In genomic region chr1:171260316-171260715, GRCm38 (mm10) we compare ENCODE assay signal across 22 mouse cellular contexts. TPM values are rescaled to one million over a fixed set of nuclear protein-coding genes. Genes with fewer than 3 reads are reported as not detected.
DNase-seq lines count a peak whose midpoint lies in the region; ATAC-seq and TF ChIP-seq lines count a peak whose summit lies in the region.
"Had no signal": no experiment of that assay in that cellular context is flagged by ENCODE, and none has a peak within 500 bp of the region (broad histone marks: within the 10 kb centered on the region; RNA-seq: fewer than 3 reads in every experiment).

No protein-coding gene starts in this region.

- no peaks in the 10 kb centered on the region for H3K9me3 ChIP-seq in kidney, postnatal 0 days (replicated peaks; ENCODE audit: low read length)
- no peaks in the 10 kb centered on the region for H3K9me3 ChIP-seq in lung, embryonic 15.5 days
- H3K9me3 ChIP-seq: forebrain, embryonic 13.5 days; G1E; heart, embryonic 12.5 days; hindbrain, embryonic 13.5 days; midbrain, embryonic 13.5 days; neural tube, embryonic 13.5 days had no signal

- H3K27me3 ChIP-seq in kidney, postnatal 0 days (ENCODE audit: insufficient read depth, low read length), result no peaks in the 10 kb centered on the region
- H3K27me3 ChIP-seq in lung, embryonic 15.5 days, result no peaks in the 10 kb centered on the region
- H3K27me3 ChIP-seq: forebrain, embryonic 13.5 days; neural tube, embryonic 13.5 days had no signal

- no peak for TF ChIP-seq CTCF in kidney, postnatal 0 days (IDR thresholded peaks at IDR 0.05; ENCODE audit: low read depth)
- no peak for TF ChIP-seq CTCF in lung, adult 2 months (IDR thresholded peaks at IDR 0.05; ENCODE audit: insufficient read depth, low read length)

- peaks cover 11% of the 10 kb centered on the region for H3K4me1 ChIP-seq in kidney, postnatal 0 days (replicated peaks; ENCODE audit: insufficient read depth, low read length)
- H3K4me1 ChIP-seq in lung, embryonic 15.5 days, result peaks cover 38% of the 10 kb centered on the region
- peaks cover 6% of the 10 kb centered on the region; the same call in 1 of the 2 replicates for H3K4me1 ChIP-seq in lung, adult 2 months (ENCODE audit: control insufficient read depth, insufficient read depth, low read length)

- H3K4me2 ChIP-seq in kidney, postnatal 0 days (ENCODE audit: low read length), result no peak overlapping the region
- no peak overlapping the region for H3K4me2 ChIP-seq in lung, embryonic 15.5 days
- H3K4me2 ChIP-seq: forebrain, embryonic 13.5 days; heart, embryonic 12.5 days; hindbrain, embryonic 13.5 days; midbrain, embryonic 13.5 days; neural tube, embryonic 13.5 days had no signal

- H3K36me3 ChIP-seq in kidney, postnatal 0 days (ENCODE audit: insufficient read depth, low read length), result 0 out of 2 replicates have a peak, but pooled peaks cover 6% of the 10 kb centered on the region
- H3K36me3 ChIP-seq in lung, embryonic 15.5 days, result no peaks in the 10 kb centered on the region
- H3K36me3 ChIP-seq: G1E; neural tube, embryonic 13.5 days had no signal

- no peak overlapping the region for H3K9ac ChIP-seq in kidney, postnatal 0 days (ENCODE audit: low read depth, low read length)
- no peak overlapping the region for H3K9ac ChIP-seq in lung, embryonic 15.5 days
- H3K9ac ChIP-seq: forebrain, embryonic 13.5 days; heart, embryonic 12.5 days; hindbrain, embryonic 13.5 days; midbrain, embryonic 13.5 days; neural tube, embryonic 13.5 days had no signal

- peak; percentile 73 to 88 for DNase-seq in adrenal gland, adult (ENCODE audit: inconsistent age in 2 of 2, low spot score in 1 of 2)
- no peak for DNase-seq in adrenal gland, postnatal 25 days
- DNase-seq in kidney, postnatal 0 days (ENCODE audit: low spot score), result peak; percentile 48
- DNase-seq in kidney, postnatal 36 days, result no peak
- DNase-seq in lung, adult 2 months, result no peak
- DNase-seq in thymus, postnatal 4 days, result no peak
- DNase-seq: cerebellum, adult 11 months; cerebellum, adult 9-10 months; cerebellum, postnatal 36 days; gastrocnemius, postnatal 36 days; heart, adult 2 months; heart, postnatal 4 days; right cerebral cortex, postnatal 4 days had no signal

- no peak overlapping the region for H3K4me3 ChIP-seq in kidney, postnatal 0 days (replicated peaks; ENCODE audit: low read depth, low read length)
- H3K4me3 ChIP-seq in lung, embryonic 15.5 days, result no peak overlapping the region
- no peak overlapping the region for H3K4me3 ChIP-seq in lung, adult 2 months (replicated peaks; ENCODE audit: extremely low read depth, low read depth, low read length)
- H3K4me3 ChIP-seq: forebrain, embryonic 13.5 days; heart, adult 2 months; heart, embryonic 12.5 days; hindbrain, embryonic 13.5 days; midbrain, embryonic 13.5 days; neural tube, embryonic 13.5 days had no signal

- WGBS in kidney, postnatal 0 days, result 49% methylated on average over 3 of the region's 3 CpGs
- 25% methylated on average over 3 of the region's 3 CpGs for WGBS in lung, embryonic 15.5 days
- WGBS in lung, adult 2 months, result 36% methylated on average over 3 of the region's 3 CpGs

- no peak for TF ChIP-seq POLR2A in lung, adult 2 months (IDR thresholded peaks at IDR 0.05; ENCODE audit: borderline replicate concordance, extremely low read depth, low read depth, low read length)

- ATAC-seq in kidney, postnatal 0 days (replicated peaks; ENCODE audit: low FRiP score, low read depth), result no peak
- ATAC-seq in lung, embryonic 15.5 days (ENCODE audit: borderline replicate concordance, extremely low read depth, low FRiP score, low TSS enrichment), result no peak
- ATAC-seq in megakaryocyte, adult 5-6 weeks (ENCODE audit: poor library complexity, severe bottlenecking), result 0 out of 2 replicates have a peak, but pooled peaks have one; percentile 16
- ATAC-seq: forebrain, embryonic 13.5 days; intestine, embryonic 16.5 days; midbrain, embryonic 13.5 days had no signal

- peak overlapping the region; percentile 1; the same call in 1 of the 2 replicates for H3K27ac ChIP-seq in kidney, postnatal 0 days
- peak overlapping the region; percentile 97 for H3K27ac ChIP-seq in lung, embryonic 15.5 days
- H3K27ac ChIP-seq: forebrain, embryonic 13.5 days; heart, adult 2 months; hindbrain, embryonic 13.5 days; midbrain, embryonic 13.5 days; neural tube, embryonic 13.5 days had no signal

RNA-seq across cellular contexts. Expression of gene Ndufs2, which starts 9.1 kb away (rescaled TPM):
- total RNA-seq in adrenal gland, postnatal 25 days (2021), result 565 and 662 TPM in 2 replicates
- polyA plus RNA-seq in kidney, postnatal 0 days (2015; fragmentation: Nextera tagmentation; extraction: Ambion mirVana), result 375 and 405 TPM in 2 replicates
- 241 and 266 TPM in 2 replicates for polyA plus RNA-seq in lung, embryonic 15.5 days (2015; fragmentation: Nextera tagmentation; extraction: Ambion mirVana)
- polyA plus RNA-seq in lung, adult 2 months (2012; rRNA removed), result 78.8 and 118 TPM in 2 replicates
- 235 and 245 TPM in 2 replicates for total RNA-seq in megakaryocyte, adult 5-6 weeks (2015)
- 276 and 306 TPM in 2 replicates for total RNA-seq in megakaryocyte, adult 5-6 weeks (2017)

RNA-seq across cellular contexts. Expression of gene B4galt3, which starts 9.8 kb away (rescaled TPM):
- total RNA-seq in adrenal gland, postnatal 25 days (2021), result 36.9 and 38.1 TPM in 2 replicates
- 63.9 and 72.0 TPM in 2 replicates for polyA plus RNA-seq in kidney, postnatal 0 days (2015; fragmentation: Nextera tagmentation; extraction: Ambion mirVana)
- polyA plus RNA-seq in lung, embryonic 15.5 days (2015; fragmentation: Nextera tagmentation; extraction: Ambion mirVana), result 81.2 and 87.2 TPM in 2 replicates
- polyA plus RNA-seq in lung, adult 2 months (2012; rRNA removed), result 72.0 and 75.8 TPM in 2 replicates
- total RNA-seq in megakaryocyte, adult 5-6 weeks (2015), result 17.8 and 20.4 TPM in 2 replicates
- total RNA-seq in megakaryocyte, adult 5-6 weeks (2017), result 28.5 and 33.5 TPM in 2 replicates

RNA-seq across cellular contexts. Expression of gene Adamts4, which starts 10.1 kb away (rescaled TPM):
- 0.62 and 0.67 TPM in 2 replicates for total RNA-seq in adrenal gland, postnatal 25 days (2021)
- polyA plus RNA-seq in kidney, postnatal 0 days (2015; fragmentation: Nextera tagmentation; extraction: Ambion mirVana), result 5.2 and 7.0 TPM in 2 replicates
- polyA plus RNA-seq in lung, embryonic 15.5 days (2015; fragmentation: Nextera tagmentation; extraction: Ambion mirVana), result 7.4 and 9.6 TPM in 2 replicates
- 1.2 and 1.3 TPM in 2 replicates for polyA plus RNA-seq in lung, adult 2 months (2012; rRNA removed)
- not detected in 2 replicates for total RNA-seq in megakaryocyte, adult 5-6 weeks (2015)
- total RNA-seq in megakaryocyte, adult 5-6 weeks (2017), result 0.12 TPM in 1 of 2 replicates, not detected in the other

RNA-seq across cellular contexts. Expression of gene Ppox, which starts 20.7 kb away (rescaled TPM):
- total RNA-seq in adrenal gland, postnatal 25 days (2021), result 41.6 and 54.7 TPM in 2 replicates
- 46.4 and 48.2 TPM in 2 replicates for polyA plus RNA-seq in kidney, postnatal 0 days (2015; fragmentation: Nextera tagmentation; extraction: Ambion mirVana)
- polyA plus RNA-seq in lung, embryonic 15.5 days (2015; fragmentation: Nextera tagmentation; extraction: Ambion mirVana), result 49.3 and 50.6 TPM in 2 replicates
- 40.6 and 49.0 TPM in 2 replicates for polyA plus RNA-seq in lung, adult 2 months (2012; rRNA removed)
- total RNA-seq in megakaryocyte, adult 5-6 weeks (2015), result 26.5 and 27.4 TPM in 2 replicates
- 14.5 and 18.0 TPM in 2 replicates for total RNA-seq in megakaryocyte, adult 5-6 weeks (2017)

RNA-seq across cellular contexts. Expression of gene Fcer1g, which starts 26.2 kb away (rescaled TPM):
- 11.1 and 13.7 TPM in 2 replicates for total RNA-seq in adrenal gland, postnatal 25 days (2021)
- 38.8 and 50.1 TPM in 2 replicates for polyA plus RNA-seq in kidney, postnatal 0 days (2015; fragmentation: Nextera tagmentation; extraction: Ambion mirVana)
- polyA plus RNA-seq in lung, embryonic 15.5 days (2015; fragmentation: Nextera tagmentation; extraction: Ambion mirVana), result 46.3 and 46.7 TPM in 2 replicates
- polyA plus RNA-seq in lung, adult 2 months (2012; rRNA removed), result 117 and 158 TPM in 2 replicates
- total RNA-seq in megakaryocyte, adult 5-6 weeks (2015), result 2,036 and 2,044 TPM in 2 replicates
- 995 and 1,060 TPM in 2 replicates for total RNA-seq in megakaryocyte, adult 5-6 weeks (2017)

Comparison
In these comparisons a context has a peak if more than half of its experiments do, and no peak if none do; other contexts are left out.
1. DNase-seq: peak in adrenal gland, adult (2 of 2) and kidney, postnatal 0 days (single experiment); none in adrenal gland, postnatal 25 days (single experiment), kidney, postnatal 36 days (0 of 2), lung, adult 2 months (single experiment) and thymus, postnatal 4 days (single experiment).